Mouse (Mus musculus) spleen, adult 2 months (tissue): Measurements from ENCODE around the gene Gm20388.

Experiments
- CTCF ChIP-seq: fragments of 200-500 bp; IDR thresholded peaks from 2 replicates; pipeline ENCODE4 v1.5.1; 2011; ENCODE audit warnings: mild to moderate bottlenecking, inconsistent platforms; ENCODE audit not compliant: insufficient read depth, insufficient read length, insufficient replicate concordance; ENCODE audit errors: extremely low read depth
- POLR2A ChIP-seq: fragments of 200-500 bp; IDR thresholded peaks from 2 replicates; pipeline ENCODE4 v1.6.1; 2011; ENCODE audit warnings: low read depth, low read length, inconsistent platforms

DNA sequence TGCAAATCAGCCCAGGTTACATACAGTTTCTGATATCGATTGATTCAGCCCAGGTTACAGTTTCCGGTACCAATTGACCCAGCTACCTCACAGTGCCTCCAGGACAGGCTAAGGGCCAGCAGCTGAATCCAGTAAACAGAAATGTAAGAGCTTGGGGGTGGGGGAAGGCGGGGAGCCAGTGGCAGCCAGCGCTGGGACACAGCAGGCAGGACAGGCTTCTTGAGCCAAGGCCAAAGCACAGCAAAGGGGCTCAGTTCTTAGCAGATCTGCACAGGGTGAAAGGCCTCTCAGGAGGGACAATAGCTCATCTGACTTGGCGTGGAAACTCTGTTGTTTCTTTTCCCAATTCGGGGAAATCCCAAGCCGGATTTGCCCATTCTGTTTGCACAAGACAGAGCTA, 3866.7 kb downstream of the Gm20388 start:
- TF ChIP-seq CTCF (no peak), POLR2A (no peak)
